Mouse (Mus musculus) bone marrow, adult 2 months (tissue): Measurements from ENCODE around the gene Telo2. TPM values are rescaled to one million over a fixed set of nuclear protein-coding genes. Genes with fewer than 3 reads are reported as not detected.

Experiments used
- H3K27ac ChIP-seq: fragments of 200-500 bp; 2 replicates; pipeline ENCODE4 v1.5.1; 2012; ENCODE audit warnings: low read depth, mild to moderate bottlenecking, control low read depth, inconsistent platforms, low read length; ENCODE audit not compliant: control insufficient read depth, poor library complexity, insufficient read depth
- H3K4me1 ChIP-seq: fragments of 200-500 bp; 2 replicates; pipeline ENCODE4 v1.6.1; 2011; ENCODE audit warnings: low read length; ENCODE audit not compliant: control insufficient read depth, insufficient read depth
- H3K4me3 ChIP-seq: fragments of 200-500 bp; replicated peaks from 2 replicates; pipeline ENCODE3; 2011; ENCODE audit warnings: mild to moderate bottlenecking, low read depth, low read length, control low read depth; ENCODE audit not compliant: control insufficient read depth
- CTCF ChIP-seq: fragments of 200-500 bp; IDR thresholded peaks from 2 replicates; pipeline ENCODE4 v1.5.1; 2011; ENCODE audit warnings: low read length, control low read depth; ENCODE audit not compliant: control insufficient read depth, insufficient read depth
- POLR2A ChIP-seq: fragments of 200-500 bp; IDR thresholded peaks from 2 replicates; pipeline ENCODE4 v1.6.1; 2011; ENCODE audit warnings: low read depth, mild to moderate bottlenecking, control low read depth, low read length, borderline replicate concordance; ENCODE audit not compliant: control insufficient read depth
- WGBS: fragments of 180-500 bp; shearing (Covaris S2); methylation state at CpG from one replicate; pipeline ENCODE4 v1.1.7; 2018; 5-methylcytosine and 5-hydroxymethylcytosine counted together
- polyA plus RNA-seq: library from polyadenylated mRNA; stranded (reverse); fragments of >200 nt; gene quantifications from 2 replicates; pipeline ENCODE4 v1.2.4, GENCODE M21; 2011; ENCODE audit warnings: low replicate concordance; ENCODE audit not compliant: missing spikeins, insufficient read depth, insufficient read length

The Telo2 gene
- polyA plus RNA-seq, result 19.5 and 30.4 TPM in 2 replicates

DNA sequence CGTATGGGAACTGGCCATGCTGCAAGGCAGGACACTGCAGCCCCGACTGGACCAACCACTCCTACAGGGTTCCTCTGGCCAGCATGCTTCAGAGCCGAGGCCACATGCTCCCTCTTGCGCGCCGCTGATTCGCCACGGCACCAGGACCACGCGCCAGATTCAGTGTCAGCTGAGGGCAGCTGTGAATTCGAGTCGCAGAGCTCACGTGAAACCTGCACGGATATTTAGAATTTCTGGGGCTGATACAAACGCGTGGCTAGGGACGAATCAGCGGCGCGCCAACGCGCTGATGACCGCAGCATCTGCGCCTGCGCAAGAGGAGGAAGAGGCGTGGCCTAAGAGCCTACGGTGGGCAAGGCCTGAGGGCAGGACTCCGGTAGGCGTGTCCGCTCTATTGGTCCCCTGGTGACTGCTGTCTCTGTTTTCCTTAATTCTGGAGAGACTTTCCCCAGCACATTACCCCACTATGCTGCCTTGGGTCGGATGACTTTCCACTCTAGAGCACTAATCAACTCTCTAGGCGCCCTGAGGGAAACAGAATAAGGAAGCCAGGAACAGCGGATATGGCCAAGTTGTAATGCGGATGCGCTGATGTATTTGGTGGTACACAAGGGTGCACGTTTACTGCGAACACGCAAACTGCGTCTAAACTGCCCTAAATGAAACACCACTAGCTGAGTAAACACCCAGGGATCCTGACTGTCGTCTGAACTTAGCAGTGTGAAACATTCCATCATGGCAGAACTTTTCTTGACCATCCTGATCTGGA is at the start of gene Telo2:
TSS of gene Telo2 (minus strand) at position 304 of the 769 bp plus-strand sequence.
- Histone ChIP-seq H3K4me3 (peak within 1 kb of the TSS; percentile 71), H3K4me1 (no peaks in the 10 kb centered on the region; the same call in 1 of the 2 replicates), H3K27ac (peak within 1 kb of the TSS; percentile 78)
- peak; percentile 60; the same call in 1 of the 2 replicates for TF ChIP-seq POLR2A
- TF ChIP-seq CTCF, result no peak
- 6% methylated on average over 40 of the region's 40 CpGs for WGBS

DNA sequence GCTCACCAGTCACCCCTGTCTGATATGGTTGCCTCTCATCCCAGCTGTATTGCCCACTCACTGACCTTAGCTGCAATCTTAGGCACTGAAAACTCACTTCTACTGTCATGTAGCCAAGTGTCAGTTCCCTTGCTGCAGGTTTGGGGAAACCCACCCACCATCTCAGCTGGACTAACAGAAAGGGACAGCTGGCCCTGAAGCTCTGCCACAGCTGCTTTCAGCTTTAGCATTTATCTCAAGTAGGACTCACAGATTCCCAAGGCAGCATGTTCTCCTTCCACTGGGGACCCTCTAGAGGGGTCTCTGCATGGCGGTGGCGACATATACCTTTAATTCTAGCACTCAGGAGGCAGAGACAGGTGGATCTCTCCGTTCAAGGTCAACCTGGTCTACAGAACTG is 49.0 kb upstream of the Telo2 start:
- Histone ChIP-seq H3K27ac (no peak overlapping the region), H3K4me3 (no peak overlapping the region), H3K4me1 (no peaks in the 10 kb centered on the region)
- WGBS, result 70% methylated on average over 3 of the region's 3 CpGs
- no peak for TF ChIP-seq CTCF
- TF ChIP-seq POLR2A, result no peak

DNA sequence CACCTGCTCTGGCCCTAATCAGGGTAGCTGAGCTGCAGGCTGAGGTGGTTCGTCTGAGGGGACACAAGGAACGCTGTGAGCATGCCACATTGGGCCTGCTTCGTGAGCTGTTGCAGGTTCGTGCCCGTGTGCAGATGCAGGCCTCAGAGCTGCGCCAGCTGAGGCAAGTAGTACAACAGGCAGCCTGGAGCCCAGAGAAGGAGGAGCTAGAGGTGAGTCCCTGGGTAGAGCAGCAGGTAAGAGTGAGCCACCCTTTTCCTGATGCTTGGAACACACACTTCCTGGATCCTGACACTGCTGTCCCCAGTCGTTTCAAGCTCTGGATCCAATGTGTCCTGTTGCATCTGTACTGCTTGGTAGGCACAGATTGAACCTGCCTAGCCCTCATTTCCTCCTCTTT is 47.6 kb upstream of the Telo2 start:
- no peak overlapping the region for H3K4me3 ChIP-seq
- no peak overlapping the region for H3K27ac ChIP-seq
- no peaks in the 10 kb centered on the region for H3K4me1 ChIP-seq
- no peak for TF ChIP-seq POLR2A
- no peak for TF ChIP-seq CTCF
- WGBS, result 72% methylated on average over 7 of the region's 7 CpGs

DNA sequence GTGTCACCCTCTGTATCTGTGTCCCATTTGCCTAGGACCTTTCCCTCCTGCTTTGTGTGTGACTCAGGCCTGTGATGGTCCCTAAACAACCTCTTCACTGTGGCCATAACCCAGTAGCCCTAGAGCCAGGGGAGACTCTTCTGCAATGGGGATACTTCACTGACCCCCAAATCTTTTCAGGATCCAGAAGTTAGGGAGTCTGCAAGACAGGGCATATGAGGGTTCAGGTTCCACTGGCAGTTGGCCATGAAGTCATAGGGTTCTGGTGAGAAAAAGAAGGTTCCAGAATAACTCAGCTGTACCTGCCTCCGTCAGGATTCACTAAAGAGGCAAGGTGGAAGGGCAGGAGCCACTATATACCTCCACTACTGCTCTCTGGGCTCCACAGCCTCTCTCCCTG is 46.4 kb upstream of the Telo2 start, which contains the start of gene Ccdc154:
TSS of gene Ccdc154 (plus strand) at position 301 of the 400 bp plus-strand sequence.
- no peak within 1 kb of the TSS for H3K27ac ChIP-seq
- WGBS, result 93% methylated on average over 1 of the region's 1 CpGs
- no peak within 1 kb of the TSS for H3K4me3 ChIP-seq
- TF ChIP-seq POLR2A (no peak), CTCF (no peak)
- no peaks in the 10 kb centered on the region for H3K4me1 ChIP-seq

DNA sequence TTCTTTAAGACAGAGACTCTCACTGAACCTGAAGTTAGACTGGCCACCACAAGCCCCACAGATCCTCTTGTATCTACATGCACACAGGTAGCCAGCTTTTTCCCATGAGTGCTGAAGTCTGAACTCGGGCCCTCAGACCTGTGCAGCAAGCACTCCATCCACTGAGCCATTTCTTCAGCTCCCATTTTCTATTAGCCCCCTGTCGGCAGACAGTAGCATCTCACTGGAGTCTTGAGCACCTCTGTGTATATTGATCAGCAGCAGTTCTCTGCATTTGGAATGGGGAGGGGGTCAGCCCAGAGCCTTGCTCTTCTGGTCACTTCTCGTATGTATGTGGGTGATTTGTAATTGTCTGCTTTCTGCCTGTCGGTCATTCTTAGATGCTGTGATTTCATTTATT is 24.2 kb upstream of the Telo2 start:
- no peak overlapping the region for H3K27ac ChIP-seq
- no peaks in the 10 kb centered on the region; the same call in 1 of the 2 replicates for H3K4me1 ChIP-seq
- H3K4me3 ChIP-seq, result no peak overlapping the region
- no peak for TF ChIP-seq CTCF
- no peak for TF ChIP-seq POLR2A
- 65% methylated on average over 4 of the region's 4 CpGs for WGBS

DNA sequence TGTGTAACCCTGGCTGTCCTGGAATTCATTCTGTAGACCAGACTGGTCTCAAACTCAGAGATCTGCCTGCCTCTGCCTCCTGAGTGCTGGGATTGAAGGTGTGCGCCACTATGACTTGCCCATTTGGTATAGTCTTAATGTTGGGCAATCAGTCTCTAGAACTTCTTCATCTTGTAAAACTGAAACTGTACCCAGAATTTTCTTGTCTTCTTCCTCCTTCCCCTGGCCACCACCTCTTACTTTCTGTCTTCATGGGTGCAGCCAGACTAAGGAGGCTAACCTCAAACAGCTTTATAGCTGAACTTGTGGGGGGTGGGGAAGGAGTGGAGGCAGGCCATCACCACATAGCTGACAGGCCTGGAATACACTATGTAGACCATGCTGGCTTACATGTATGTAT is 23.0 kb upstream of the Telo2 start:
- Histone ChIP-seq H3K4me1 (peaks cover 3% of the 10 kb centered on the region; the same call in 1 of the 2 replicates), H3K27ac (no peak overlapping the region), H3K4me3 (no peak overlapping the region)
- TF ChIP-seq POLR2A, result no peak
- no peak for TF ChIP-seq CTCF
- 54% methylated on average over 1 of the region's 1 CpGs for whole genome bisulfite sequencing

DNA sequence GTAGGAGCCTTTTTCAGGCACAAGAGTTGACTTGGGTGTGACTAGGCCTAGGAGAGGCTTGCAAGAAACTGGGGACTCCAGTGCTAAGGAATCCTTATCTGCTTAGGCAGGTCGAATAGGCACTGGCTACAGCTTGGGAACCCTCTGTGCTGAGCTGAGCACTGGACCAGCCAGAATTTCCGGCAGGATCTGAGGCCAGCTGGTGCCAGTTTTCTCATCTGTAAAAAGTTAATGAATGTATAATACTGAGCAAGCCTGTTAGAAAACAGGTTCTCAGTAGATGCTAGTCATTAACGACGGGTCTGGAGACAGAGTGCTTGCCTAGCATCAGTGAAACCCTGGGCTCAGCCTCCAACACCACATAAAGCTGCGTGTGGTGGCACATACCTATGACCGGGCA is 19.9 kb upstream of the Telo2 start:
- 90% methylated on average over 6 of the region's 6 CpGs for WGBS
- TF ChIP-seq CTCF (no peak), POLR2A (no peak)
- peaks cover 4% of the 10 kb centered on the region; the same call in 1 of the 2 replicates for H3K4me1 ChIP-seq
- H3K4me3 ChIP-seq, result no peak overlapping the region
- no peak overlapping the region for H3K27ac ChIP-seq

DNA sequence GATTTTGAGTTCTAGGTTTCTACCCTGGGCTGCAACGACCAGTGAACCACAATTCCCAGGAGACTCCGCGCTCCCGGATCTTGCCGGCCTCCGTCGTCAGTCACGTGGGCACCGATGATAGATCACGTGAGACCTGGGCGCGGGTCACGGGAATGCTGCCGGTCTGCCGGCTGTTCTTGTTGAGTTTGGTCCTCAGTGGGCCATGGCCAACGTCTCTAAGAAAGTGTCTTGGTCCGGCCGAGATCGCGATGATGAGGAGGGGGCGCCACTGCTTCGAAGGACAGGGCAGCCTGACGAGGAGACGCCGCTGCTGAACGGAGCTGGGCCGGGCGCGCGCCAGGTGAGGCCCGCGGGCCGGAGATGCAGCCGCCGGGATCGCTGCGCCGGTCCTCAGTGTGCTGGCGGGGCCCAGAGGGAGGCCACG is 17.5 kb upstream of the Telo2 start, which contains the start of gene Clcn7:
TSS of gene Clcn7 (plus strand) at position 117 of the 424 bp plus-strand sequence.
- H3K4me1 ChIP-seq, result peaks cover 4% of the 10 kb centered on the region; the same call in 1 of the 2 replicates
- peak within 1 kb of the TSS; percentile 43 for H3K27ac ChIP-seq
- under 1% methylated on average over 40 of the region's 40 CpGs for WGBS
- peak within 1 kb of the TSS; percentile 95 for H3K4me3 ChIP-seq
- TF ChIP-seq CTCF (no peak), POLR2A (peak; percentile 79; the same call in 1 of the 2 replicates)
